Mouse (Mus musculus) brain, adult 2 months (tissue): ENCODE data around the gene Ndufs4.
"Not testable (repeated sequence)": the region's sequence is repeated elsewhere in the genome, so short reads cannot be mapped to it uniquely, and the experiment has no call there.

Experiments
- DNase-seq: peaks from one replicate; pipeline ENCODE4 v3.0.0; 2011; ENCODE audit warnings: low read depth, low spot score

The Ndufs4 gene

GRCm38 (mm10) chr13:114343001-114343400, 45.1 kb downstream of the Ndufs4 start:
- no peak for DNase-seq

GRCm38 (mm10) chr13:114319835-114320389, 68.1 kb downstream of the Ndufs4 start:
- DNase-seq, result no peak

GRCm38 (mm10) chr13:114319136-114319535, 68.9 kb downstream of the Ndufs4 start:
- no peak for DNase-seq

DNA sequence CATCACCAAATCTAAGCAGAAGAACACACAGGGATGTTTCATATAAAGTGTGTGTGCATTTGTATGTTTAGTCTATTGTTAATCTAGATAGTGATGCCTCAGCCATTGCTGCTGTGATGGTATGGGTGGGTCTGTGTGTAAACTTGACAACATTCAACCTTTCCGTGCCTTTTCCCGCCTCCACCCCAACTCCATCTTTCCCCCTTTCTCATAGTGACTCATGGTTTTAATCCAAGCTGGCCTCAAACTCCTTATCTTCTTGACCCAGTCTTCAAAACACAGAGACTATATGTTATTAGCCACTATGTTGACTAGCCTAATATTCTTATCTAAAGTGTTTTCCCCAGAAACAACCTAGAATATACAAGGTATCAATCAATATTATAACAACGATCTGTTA, 72.7 kb downstream of the Ndufs4 start:
- DNase-seq, result no peak

DNA sequence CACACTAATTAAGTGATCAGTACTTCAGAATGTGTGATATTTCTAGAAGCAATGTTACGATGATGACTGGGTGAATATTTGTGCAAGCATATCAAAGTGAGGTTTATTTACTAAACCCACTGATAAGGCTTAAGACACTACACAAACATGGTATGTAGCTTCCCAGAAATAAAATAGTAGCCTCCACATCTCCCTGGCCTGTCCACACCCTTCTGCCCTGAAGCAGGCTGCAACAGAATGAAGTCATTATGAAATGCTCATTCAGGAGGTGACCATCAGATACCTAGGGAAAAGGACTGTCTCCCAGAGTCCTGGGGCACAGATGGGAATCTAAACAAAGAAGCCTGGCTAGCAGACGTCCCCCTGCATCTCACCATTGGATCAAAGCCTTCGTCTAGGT, 73.1 kb downstream of the Ndufs4 start:
- no peak for DNase-seq

- no peak for DNase-seq
Observed at GRCm38 (mm10) chr13:114310591-114310990, 77.5 kb downstream of the Ndufs4 start.

GRCm38 (mm10) chr13:114304684-114305083, 83.4 kb downstream of the Ndufs4 start:
- DNase-seq, result peak; percentile 68

GRCm38 (mm10) chr13:114303466-114304175, 84.4 kb downstream of the Ndufs4 start:
- no peak for DNase-seq

- DNase-seq, result no peak
Observed at GRCm38 (mm10) chr13:114297761-114298160, 90.3 kb downstream of the Ndufs4 start.

GRCm38 (mm10) chr13:114296556-114296955, 91.5 kb downstream of the Ndufs4 start:
- no peak for DNase-seq

- DNase-seq, result no peak
Observed at GRCm38 (mm10) chr13:114289411-114289810, 98.6 kb downstream of the Ndufs4 start.

GRCm38 (mm10) chr13:114288511-114288910, 99.5 kb downstream of the Ndufs4 start:
- no peak for DNase-seq

- not testable (repeated sequence) for DNase-seq
Observed at GRCm38 (mm10) chr13:114278690-114279089, 109.4 kb downstream of the Ndufs4 start.

- DNase-seq, result no peak
Observed at GRCm38 (mm10) chr13:114277277-114277676, 110.8 kb downstream of the Ndufs4 start.

DNA sequence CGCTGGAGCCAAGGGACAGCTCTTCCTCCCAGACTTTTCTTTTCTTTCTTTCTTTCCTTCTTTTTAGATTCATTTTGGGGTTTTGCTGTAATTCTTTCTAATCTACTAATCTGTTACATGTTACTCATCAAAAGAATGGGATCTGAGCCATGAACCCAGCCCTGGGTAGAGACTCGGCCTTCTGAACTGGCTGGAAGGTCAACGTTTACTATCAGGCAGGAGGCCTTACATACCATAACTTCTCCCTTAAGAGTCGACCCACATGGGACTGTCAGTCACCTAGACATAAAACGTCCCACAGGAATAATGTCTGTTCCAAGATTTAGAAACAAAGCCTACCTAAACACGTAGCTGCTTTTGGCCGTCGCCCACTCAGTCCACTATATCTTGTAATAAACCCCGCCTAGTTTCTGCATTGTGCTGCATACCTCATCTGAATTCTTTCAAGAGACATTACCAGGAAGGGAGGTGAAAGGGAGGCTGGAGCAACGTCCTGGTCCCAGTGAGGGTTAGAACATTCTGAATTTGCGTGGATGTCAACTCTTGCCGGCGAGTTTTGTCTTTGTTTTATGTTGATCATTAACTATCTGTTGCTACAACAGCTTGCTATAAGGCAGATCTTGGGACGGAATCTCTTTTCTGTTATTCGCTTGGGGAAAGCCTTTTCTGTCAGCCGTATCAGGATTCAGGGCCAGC, 116.5 kb downstream of the Ndufs4 start:
- DNase-seq, result no peak

DNA sequence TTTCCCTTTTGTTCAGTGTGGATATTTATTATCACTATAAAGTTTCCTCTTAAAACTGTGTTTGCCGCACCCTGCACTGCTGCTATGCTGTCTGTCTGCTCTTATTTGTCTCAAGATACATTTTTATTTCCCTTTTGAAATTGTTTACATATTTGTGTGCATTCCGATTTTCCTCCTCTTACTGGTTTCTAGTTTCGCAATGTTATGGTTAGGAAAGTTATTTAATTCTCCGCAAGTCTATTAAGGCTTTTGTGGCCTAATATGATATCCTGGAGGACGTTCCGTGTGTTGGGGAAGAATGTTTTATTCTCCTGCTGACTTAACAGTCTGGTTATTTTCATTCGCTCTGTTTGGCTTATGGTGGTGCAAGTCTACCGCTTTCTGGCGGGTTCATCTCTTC, 120.3 kb downstream of the Ndufs4 start:
- DNase-seq, result no peak

GRCm38 (mm10) chr13:114260486-114261205, 127.4 kb downstream of the Ndufs4 start:
- DNase-seq, result no peak

- DNase-seq, result no peak
Observed at GRCm38 (mm10) chr13:114254697-114255096, 133.4 kb downstream of the Ndufs4 start.
